Mouse (Mus musculus): ENCODE data around the gene Xrcc3. TPM values are rescaled to one million over a fixed set of nuclear protein-coding genes. Genes with fewer than 3 reads are reported as not detected.

Xrcc3 gene
- polyA plus RNA-seq, 1 experiment from 2014 or later: 11.0 TPM

DNA sequence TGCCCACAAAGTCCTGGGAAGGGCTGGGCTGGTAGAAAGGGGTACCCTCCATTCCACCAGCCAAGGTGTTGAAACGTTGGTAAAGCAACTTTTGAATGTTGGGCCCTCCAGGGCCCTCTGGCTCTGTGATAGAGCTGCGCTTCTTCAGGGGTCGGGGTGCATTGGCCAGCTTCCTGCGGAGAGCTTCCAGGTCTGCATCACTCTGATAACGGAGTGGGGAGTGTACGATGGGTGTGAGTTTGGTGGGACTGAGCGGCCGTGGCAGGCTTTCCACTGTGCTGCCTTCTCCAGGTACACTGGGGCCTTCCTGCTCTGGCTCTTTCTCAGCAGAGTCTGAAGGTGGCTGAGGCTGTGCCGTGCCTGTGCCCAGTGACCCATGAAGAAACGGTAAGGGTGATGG lies 19.8 kb upstream of the Xrcc3 start:
- WGBS: 90% methylated on average over 10 of the region's 10 CpGs
- Histone ChIP-seq H3K4me3 (no peak overlapping the region), H3K9ac (no peak overlapping the region)

DNA sequence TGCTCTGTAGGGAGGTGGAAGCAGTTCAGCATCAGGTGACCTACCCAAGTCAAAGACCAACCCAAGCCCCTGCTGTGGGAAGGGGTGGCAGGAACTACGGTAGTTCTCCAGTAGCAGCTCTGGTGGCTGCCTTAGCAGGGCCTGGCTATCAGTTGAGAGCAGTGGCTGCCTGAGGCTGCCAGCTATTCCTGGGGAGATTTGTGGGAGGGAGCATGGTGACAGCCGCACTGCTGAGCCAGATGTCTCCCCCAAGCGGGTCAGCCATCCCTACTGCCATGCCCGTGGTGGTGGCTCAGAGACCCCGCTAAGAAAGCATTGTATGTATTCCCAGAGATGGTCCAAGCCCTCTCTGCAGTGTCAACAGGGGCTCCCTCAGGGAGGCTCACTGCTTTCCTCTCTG lies 19.0 kb upstream of the Xrcc3 start:
- WGBS: 79% methylated on average over 5 of the region's 5 CpGs
- no peak overlapping the region for H3K9ac ChIP-seq
- H3K9me3 ChIP-seq: no peaks in the 10 kb centered on the region
- ATAC-seq (ENCODE audit: low FRiP score, low read depth): no peak
- H3K4me3 ChIP-seq: no peak overlapping the region
- H3K27ac ChIP-seq: no peak overlapping the region
- H3K36me3 ChIP-seq: peaks cover 98% of the 10 kb centered on the region
- H3K4me1 ChIP-seq: no peaks in the 10 kb centered on the region
- H3K4me2 ChIP-seq (replicated peaks): no peak overlapping the region
- H3K27me3 ChIP-seq: no peaks in the 10 kb centered on the region

More for the DNA sequence above, 19.8 kb upstream of the Xrcc3 start:
- Histone ChIP-seq H3K36me3 (peaks cover 98% of the 10 kb centered on the region), H3K27ac (no peak overlapping the region), H3K9me3 (no peaks in the 10 kb centered on the region), H3K4me1 (no peaks in the 10 kb centered on the region), H3K4me2 (replicated peaks) (no peak overlapping the region), H3K27me3 (no peaks in the 10 kb centered on the region)
- no peak for ATAC-seq (ENCODE audit: low FRiP score, low read depth)

DNA sequence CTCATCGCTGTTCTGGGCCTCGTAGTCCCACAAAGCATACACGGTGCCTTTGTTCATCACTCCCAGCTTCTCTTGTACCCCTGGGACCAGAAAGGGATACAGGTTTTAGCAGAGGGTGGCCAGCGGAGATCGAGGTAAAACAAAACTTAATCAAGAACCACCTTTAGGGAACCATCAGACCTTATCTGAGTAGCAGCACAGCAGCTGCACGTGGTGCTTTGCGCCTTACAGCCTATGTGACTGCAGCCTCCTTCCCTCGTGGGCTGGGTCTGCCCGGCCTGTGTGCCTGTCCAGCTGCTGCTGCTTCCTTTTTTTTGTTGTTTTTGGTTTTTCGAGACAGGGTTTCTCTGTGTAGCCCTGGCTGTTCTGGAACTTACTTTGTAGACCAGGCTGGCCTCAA lies 16.7 kb upstream of the Xrcc3 start:
- Histone ChIP-seq H3K27ac (no peak overlapping the region), H3K36me3 (peaks cover 100% of the 10 kb centered on the region), H3K9ac (no peak overlapping the region), H3K4me2 (replicated peaks) (no peak overlapping the region), H3K9me3 (no peaks in the 10 kb centered on the region), H3K4me3 (no peak overlapping the region), H3K4me1 (no peaks in the 10 kb centered on the region), H3K27me3 (no peaks in the 10 kb centered on the region)
- no peak for ATAC-seq (ENCODE audit: low FRiP score, low read depth)
- 89% methylated on average over 10 of the region's 10 CpGs for whole genome bisulfite sequencing

DNA sequence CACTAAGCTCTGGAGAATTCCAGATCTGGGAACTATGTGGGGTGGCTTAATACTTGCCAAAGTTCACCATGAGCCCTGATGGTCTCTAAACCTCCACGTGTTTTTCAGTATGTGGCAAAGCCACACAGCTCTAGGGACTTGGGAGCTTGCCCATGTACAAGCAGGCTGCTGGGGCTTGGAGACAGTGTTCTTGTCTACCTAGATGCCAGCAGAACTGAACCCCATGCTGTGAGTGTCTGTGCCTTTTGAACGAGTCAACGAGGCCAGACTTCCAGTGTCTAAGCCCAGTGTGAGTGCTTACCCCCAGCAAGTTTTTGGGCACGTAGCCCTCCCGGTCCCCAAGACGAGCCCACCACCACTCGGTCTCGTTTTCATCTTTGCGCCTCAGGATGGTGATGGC lies 16.3 kb upstream of the Xrcc3 start:
- H3K27ac ChIP-seq: no peak overlapping the region
- WGBS: 84% methylated on average over 9 of the region's 9 CpGs
- H3K27me3 ChIP-seq: no peaks in the 10 kb centered on the region

DNA sequence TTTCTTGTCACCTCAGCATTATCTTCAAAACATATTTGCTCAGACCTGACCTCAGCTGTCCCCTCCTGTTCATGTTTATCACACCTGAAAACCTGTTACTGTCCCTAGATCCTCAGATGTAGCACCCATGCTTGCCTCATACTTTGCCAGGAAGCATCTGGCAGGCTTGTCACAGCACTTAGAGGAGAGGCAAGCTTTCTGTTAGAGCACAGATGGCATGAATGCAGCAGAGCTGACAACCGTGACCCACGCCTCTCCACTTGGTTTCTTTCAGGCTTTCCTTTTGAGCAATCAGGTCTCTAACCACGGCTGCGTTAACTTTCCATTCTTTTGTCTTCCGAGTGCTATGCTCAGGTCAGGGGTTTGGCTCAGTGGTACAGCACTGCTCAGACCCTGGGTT lies 15.8 kb upstream of the Xrcc3 start:
- WGBS: 94% methylated on average over 5 of the region's 5 CpGs
- H3K4me1 ChIP-seq: no peaks in the 10 kb centered on the region
- no peaks in the 10 kb centered on the region for H3K27me3 ChIP-seq
- ATAC-seq (ENCODE audit: low FRiP score, low read depth): no peak
- no peaks in the 10 kb centered on the region for H3K9me3 ChIP-seq
- peaks cover 100% of the 10 kb centered on the region for H3K36me3 ChIP-seq
- H3K4me2 ChIP-seq (replicated peaks): no peak overlapping the region
- H3K4me3 ChIP-seq: no peak overlapping the region
- H3K9ac ChIP-seq: no peak overlapping the region
- no peak overlapping the region for H3K27ac ChIP-seq

More for the DNA sequence above, 16.3 kb upstream of the Xrcc3 start:
- ATAC-seq (ENCODE audit: low FRiP score, low read depth): no peak
- Histone ChIP-seq H3K4me2 (replicated peaks) (no peak overlapping the region), H3K9ac (no peak overlapping the region), H3K4me3 (no peak overlapping the region), H3K9me3 (no peaks in the 10 kb centered on the region), H3K4me1 (no peaks in the 10 kb centered on the region), H3K36me3 (peaks cover 100% of the 10 kb centered on the region)

DNA sequence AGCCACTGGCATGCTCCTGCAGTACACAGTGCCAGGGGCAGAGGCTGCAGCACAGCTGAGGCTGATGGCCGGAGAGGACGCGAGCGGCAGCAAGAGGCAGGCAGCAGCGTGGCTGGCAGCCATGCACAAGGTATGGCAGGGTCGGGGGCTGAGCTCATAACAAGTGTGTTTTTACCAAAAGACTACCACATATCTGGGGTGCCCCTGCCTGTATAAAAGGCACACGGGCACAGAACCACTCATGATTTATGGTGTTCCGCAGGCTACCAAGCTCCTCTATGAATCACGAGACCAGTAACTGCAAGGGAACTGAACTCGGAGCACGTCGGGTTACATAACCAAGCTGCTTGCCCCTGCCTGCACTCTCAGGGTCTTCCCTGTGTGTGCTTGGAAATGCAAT lies 13.9 kb upstream of the Xrcc3 start:
- H3K36me3 ChIP-seq: peaks cover 99% of the 10 kb centered on the region
- no peak overlapping the region for H3K4me3 ChIP-seq
- no peak for ATAC-seq (ENCODE audit: low FRiP score, low read depth)
- no peak overlapping the region for H3K9ac ChIP-seq
- H3K27me3 ChIP-seq: no peaks in the 10 kb centered on the region
- H3K27ac ChIP-seq: no peak overlapping the region
- no peaks in the 10 kb centered on the region for H3K4me1 ChIP-seq
- WGBS: 92% methylated on average over 12 of the region's 12 CpGs
- no peak overlapping the region for H3K4me2 ChIP-seq (replicated peaks)
- H3K9me3 ChIP-seq: no peaks in the 10 kb centered on the region

DNA sequence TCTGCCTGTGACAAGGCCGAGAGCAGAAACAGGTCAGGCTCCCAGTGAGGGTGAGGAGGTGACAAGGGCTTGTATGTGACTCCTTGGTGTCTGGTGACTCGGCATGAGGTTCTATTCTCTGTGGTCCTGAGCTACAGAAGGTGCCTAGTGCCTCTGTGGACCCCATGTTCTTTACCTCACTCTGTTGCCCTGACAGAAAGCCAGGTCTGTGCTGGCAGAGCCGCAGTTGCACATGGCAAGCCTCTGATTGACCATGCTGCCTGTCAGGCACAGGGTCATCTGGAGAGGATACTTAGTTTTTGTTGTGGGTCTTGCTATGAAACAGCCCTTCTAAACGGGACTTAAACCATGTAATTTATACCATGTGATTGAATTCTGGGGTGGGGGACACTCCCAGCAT lies 8.3 kb upstream of the Xrcc3 start:
- H3K9me3 ChIP-seq: no peaks in the 10 kb centered on the region
- H3K4me1 ChIP-seq: peaks cover 9% of the 10 kb centered on the region; the same call in 1 of the 2 replicates
- no peak for ATAC-seq (ENCODE audit: low FRiP score, low read depth)
- 71% methylated on average over 4 of the region's 4 CpGs for WGBS
- H3K4me2 ChIP-seq (replicated peaks): no peak overlapping the region
- peaks cover 60% of the 10 kb centered on the region for H3K36me3 ChIP-seq
- H3K9ac ChIP-seq: no peak overlapping the region; the same call in 1 of the 2 replicates
- H3K4me3 ChIP-seq: no peak overlapping the region
- H3K27ac ChIP-seq: no peak overlapping the region
- H3K27me3 ChIP-seq: no peaks in the 10 kb centered on the region

DNA sequence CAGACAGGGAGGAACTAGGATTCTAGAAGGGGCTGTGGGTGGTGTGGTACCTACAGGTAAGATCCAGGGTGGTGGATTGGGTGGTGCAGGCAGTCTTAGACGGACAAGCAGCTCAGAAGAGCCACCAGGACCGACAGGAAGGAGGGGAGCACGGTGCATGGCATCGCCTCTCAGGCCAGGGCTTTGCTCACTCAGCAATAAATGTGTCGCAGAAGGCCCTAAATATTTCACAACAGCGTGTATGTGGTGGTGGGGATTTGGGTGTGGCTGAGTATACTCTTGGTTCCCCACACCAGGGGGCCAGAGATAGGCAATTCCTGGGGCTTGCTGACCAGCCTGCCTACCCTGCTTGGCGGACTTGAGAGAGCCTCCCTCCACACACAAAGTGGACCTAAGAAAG lies 7.0 kb upstream of the Xrcc3 start:
- Histone ChIP-seq H3K27ac (no peak overlapping the region), H3K9ac (peak overlapping the region; percentile 13; the same call in 1 of the 2 replicates), H3K4me3 (no peak overlapping the region), H3K4me2 (replicated peaks) (no peak overlapping the region), H3K4me1 (peaks cover 22% of the 10 kb centered on the region), H3K36me3 (peaks cover 48% of the 10 kb centered on the region), H3K9me3 (no peaks in the 10 kb centered on the region), H3K27me3 (no peaks in the 10 kb centered on the region)
- ATAC-seq (ENCODE audit: low FRiP score, low read depth): no peak
- WGBS: 76% methylated on average over 7 of the region's 7 CpGs

DNA sequence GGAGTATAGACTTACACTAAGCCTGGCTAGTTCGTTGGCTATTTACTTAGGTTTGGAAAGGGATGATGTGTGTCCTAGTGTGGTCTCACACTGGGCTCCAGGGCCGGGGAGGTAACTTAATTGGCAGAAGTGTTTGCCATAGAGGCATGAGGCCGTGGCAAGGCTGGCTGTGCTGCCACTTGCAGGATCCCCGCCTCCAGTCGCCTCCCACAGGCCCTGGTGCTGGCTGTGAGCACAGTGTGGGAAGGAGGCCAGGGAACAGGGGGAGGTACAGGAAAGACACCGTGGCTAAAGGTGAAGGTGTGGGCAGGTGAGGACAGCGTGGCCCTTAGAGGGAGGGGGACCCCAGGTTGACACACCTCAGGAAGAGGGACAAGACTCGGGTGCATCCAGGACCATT lies 6.3 kb upstream of the Xrcc3 start:
- H3K4me1 ChIP-seq: peaks cover 29% of the 10 kb centered on the region
- H3K27me3 ChIP-seq: no peaks in the 10 kb centered on the region
- no peak for ATAC-seq (ENCODE audit: low FRiP score, low read depth)
- no peaks in the 10 kb centered on the region for H3K9me3 ChIP-seq
- H3K9ac ChIP-seq: no peak overlapping the region
- peaks cover 40% of the 10 kb centered on the region for H3K36me3 ChIP-seq
- no peak overlapping the region for H3K4me3 ChIP-seq
- H3K4me2 ChIP-seq (replicated peaks): no peak overlapping the region
- 77% methylated on average over 8 of the region's 8 CpGs for WGBS
- H3K27ac ChIP-seq: no peak overlapping the region

DNA sequence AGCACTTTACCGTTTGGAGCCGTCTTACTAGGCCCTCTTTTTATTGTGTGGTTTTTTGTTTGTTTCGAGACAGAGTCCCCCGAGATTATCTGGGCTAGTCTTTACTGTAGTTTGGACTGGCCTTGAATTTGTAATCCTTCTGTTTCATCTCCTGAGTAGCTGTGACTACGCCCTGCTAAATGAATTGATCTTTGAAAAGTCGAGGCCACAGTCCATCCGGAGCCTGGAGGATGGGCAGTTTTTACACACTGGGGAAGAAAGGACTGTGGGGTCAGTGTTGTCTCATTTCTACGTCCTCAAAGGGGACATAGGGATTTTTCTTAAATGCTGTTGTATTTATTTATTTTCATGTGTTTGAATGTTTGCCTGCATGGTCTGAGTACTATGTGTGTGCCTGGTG lies 4.3 kb upstream of the Xrcc3 start:
- Histone ChIP-seq H3K9me3 (no peaks in the 10 kb centered on the region), H3K27ac (no peak overlapping the region), H3K4me3 (no peak overlapping the region), H3K4me2 (replicated peaks) (no peak overlapping the region), H3K36me3 (peaks cover 20% of the 10 kb centered on the region), H3K27me3 (no peaks in the 10 kb centered on the region), H3K9ac (no peak overlapping the region), H3K4me1 (peaks cover 36% of the 10 kb centered on the region)
- 93% methylated on average over 8 of the region's 8 CpGs for WGBS
- ATAC-seq (ENCODE audit: low FRiP score, low read depth): no peak

DNA sequence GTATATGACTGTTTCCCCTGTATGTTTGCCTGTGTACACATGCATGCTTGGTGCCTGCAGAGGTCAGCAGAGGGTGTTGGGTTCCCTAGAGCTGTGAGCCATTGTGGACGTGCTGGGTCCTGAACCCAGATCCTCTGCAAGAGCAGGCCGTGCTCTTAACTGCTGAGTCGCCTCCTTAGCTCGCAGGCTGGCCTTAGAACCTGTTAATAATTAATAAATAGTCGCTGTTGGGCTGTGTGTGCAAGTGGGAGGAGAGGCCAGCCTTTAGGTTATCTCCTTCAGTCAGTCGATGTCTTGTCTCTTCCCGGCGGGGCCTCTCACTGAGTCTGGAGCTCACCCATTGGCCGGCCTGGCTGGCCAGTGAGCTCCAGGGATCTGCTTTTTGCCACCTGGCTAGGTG lies 3.3 kb upstream of the Xrcc3 start:
- no peak for ATAC-seq (ENCODE audit: low FRiP score, low read depth)
- 82% methylated on average over 9 of the region's 9 CpGs for WGBS
- H3K4me1 ChIP-seq: peaks cover 42% of the 10 kb centered on the region
- H3K27ac ChIP-seq: no peak overlapping the region
- H3K4me2 ChIP-seq (replicated peaks): peak overlapping the region; percentile 78
- no peaks in the 10 kb centered on the region for H3K9me3 ChIP-seq
- H3K27me3 ChIP-seq: no peaks in the 10 kb centered on the region
- peaks cover 16% of the 10 kb centered on the region for H3K36me3 ChIP-seq
- H3K9ac ChIP-seq: peak overlapping the region; percentile 54
- H3K4me3 ChIP-seq: no peak overlapping the region

DNA sequence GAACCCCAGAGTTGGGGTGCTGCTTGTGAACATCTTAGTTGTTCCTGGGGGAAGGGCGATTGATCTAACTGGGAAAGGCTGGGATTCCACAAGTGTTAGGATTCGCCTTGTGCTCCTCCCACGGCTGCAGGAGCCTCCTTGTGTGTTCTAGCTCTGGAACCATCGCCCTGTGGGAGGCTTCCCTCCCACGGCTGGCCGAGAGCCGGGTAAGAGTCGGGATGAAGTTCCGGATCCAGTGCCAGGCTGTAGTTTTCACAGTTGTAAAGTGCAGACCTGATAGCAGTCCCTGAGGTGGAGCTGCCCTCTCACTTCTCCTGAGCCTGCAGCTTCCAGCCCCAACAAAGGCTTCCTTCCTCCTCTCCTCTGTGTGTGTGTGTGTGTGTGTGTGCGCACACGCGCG lies 2.9 kb upstream of the Xrcc3 start:
- Histone ChIP-seq H3K36me3 (peaks cover 15% of the 10 kb centered on the region), H3K4me2 (replicated peaks) (peak overlapping the region; percentile 78), H3K4me3 (0 out of 2 replicates have a peak overlapping the region, but pooled peaks have one; percentile 4), H3K4me1 (peaks cover 42% of the 10 kb centered on the region), H3K27ac (no peak overlapping the region; the same call in 1 of the 2 replicates), H3K9me3 (no peaks in the 10 kb centered on the region), H3K9ac (peak overlapping the region; percentile 54), H3K27me3 (no peaks in the 10 kb centered on the region)
- ATAC-seq (ENCODE audit: low FRiP score, low read depth): no peak
- WGBS: 74% methylated on average over 13 of the region's 13 CpGs
